Mouse (Mus musculus) intestine, embryonic 16.5 days (tissue): ENCODE data around the gene Ubqln4. TPM values are rescaled to one million over a fixed set of nuclear protein-coding genes. Genes with fewer than 3 reads are reported as not detected.

Experiments
- ATAC-seq: fragments of 200-750 bp; cut with Nextera tagmentation; 2 replicates; pipeline ENCODE4 v1.8.0; 2017; ENCODE audit warnings: moderate TSS enrichment, moderate library complexity
- H3K27ac ChIP-seq: fragments of 300-500 bp; sonication (generic); 2 replicates; pipeline ENCODE4 v1.5.1; 2014; ENCODE audit warnings: mild to moderate bottlenecking, low read length
- H3K27me3 ChIP-seq: fragments of 300-500 bp; sonication (generic); replicated peaks from 2 replicates; pipeline ENCODE4 v1.6.1; 2014; ENCODE audit warnings: low read length, control low read depth, mixed read lengths; ENCODE audit not compliant: control insufficient read depth, insufficient read depth
- H3K36me3 ChIP-seq: fragments of 300-500 bp; sonication (generic); 2 replicates; pipeline ENCODE4 v1.6.1; 2014; ENCODE audit warnings: low read length, control low read depth; ENCODE audit not compliant: control insufficient read depth, insufficient read depth
- H3K4me1 ChIP-seq: fragments of 300-500 bp; sonication (generic); 2 replicates; pipeline ENCODE4 v1.6.1; 2014; ENCODE audit warnings: low read length, control low read depth, mixed read lengths; ENCODE audit not compliant: control insufficient read depth, insufficient read depth
- H3K4me2 ChIP-seq: fragments of 300-500 bp; sonication (generic); 2 replicates; pipeline ENCODE4 v1.6.1; 2014; ENCODE audit warnings: low read depth, low read length, control low read depth
- H3K4me3 ChIP-seq: fragments of 300-500 bp; sonication (generic); 2 replicates; pipeline ENCODE4 v1.5.1; 2014; ENCODE audit warnings: mild to moderate bottlenecking, low read length
- H3K9ac ChIP-seq: fragments of 300-500 bp; sonication (generic); 2 replicates; pipeline ENCODE4 v1.6.1; 2014; ENCODE audit warnings: low read depth, low read length
- H3K9me3 ChIP-seq: fragments of 300-500 bp; sonication (generic); 2 replicates; pipeline ENCODE4 v1.6.1; 2016; ENCODE audit warnings: low read length, control low read depth; ENCODE audit not compliant: control insufficient read depth
- WGBS: fragments of 180-500 bp; shearing (Covaris S2); extraction: QIAGEN DNeasy Blood & Tissue Kit; methylation state at CpG from one replicate; pipeline ENCODE4 v1.1.7; 2014; 5-methylcytosine and 5-hydroxymethylcytosine counted together
- polyA plus RNA-seq: library from polyadenylated mRNA; unstranded; fragments of >200 nt; fragmentation: Nextera tagmentation; extraction: Ambion mirVana; gene quantifications from 2 replicates; pipeline ENCODE4 v1.2.1, GENCODE M21; 2015

Gene Ubqln4
- polyA plus RNA-seq, 1 experiment from 2014 or later: 37.2 TPM

DNA sequence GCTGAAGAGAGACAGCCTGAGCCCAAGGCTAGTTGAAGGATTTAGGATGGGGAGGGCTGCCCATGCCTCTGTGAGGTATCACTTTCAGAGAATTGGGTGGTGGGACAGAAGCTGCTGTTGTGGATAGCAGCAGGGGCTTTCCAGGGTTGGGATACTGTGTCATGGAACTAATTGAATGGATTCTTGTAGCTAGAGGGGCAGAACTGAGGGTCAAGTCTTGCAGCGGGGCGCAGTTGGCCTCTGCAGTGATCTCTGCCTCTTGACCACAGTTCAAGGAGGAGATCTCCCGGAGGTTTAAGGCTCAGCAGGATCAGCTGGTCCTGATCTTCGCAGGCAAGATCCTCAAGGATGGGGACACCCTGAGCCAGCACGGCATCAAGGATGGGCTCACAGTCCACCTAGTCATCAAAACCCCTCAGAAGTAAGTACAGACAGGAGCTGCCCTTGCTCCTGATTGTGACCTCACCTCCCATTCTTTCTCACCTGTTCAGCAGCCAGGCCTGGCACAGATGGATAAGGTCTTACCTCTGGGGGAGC, 1.6 kb downstream of the Ubqln4 start:
- Histone ChIP-seq H3K4me3 (no peak overlapping the region), H3K4me1 (peaks cover 25% of the 10 kb centered on the region), H3K27me3 (no peaks in the 10 kb centered on the region), H3K9ac (peak overlapping the region; percentile 34; the same call in 1 of the 2 replicates), H3K4me2 (peak overlapping the region; percentile 86; the same call in 1 of the 2 replicates), H3K9me3 (no peaks in the 10 kb centered on the region), H3K36me3 (peaks cover 5% of the 10 kb centered on the region; the same call in 1 of the 2 replicates), H3K27ac (no peak overlapping the region)
- 89% methylated on average over 5 of the region's 5 CpGs for WGBS
- ATAC-seq: no peak

DNA sequence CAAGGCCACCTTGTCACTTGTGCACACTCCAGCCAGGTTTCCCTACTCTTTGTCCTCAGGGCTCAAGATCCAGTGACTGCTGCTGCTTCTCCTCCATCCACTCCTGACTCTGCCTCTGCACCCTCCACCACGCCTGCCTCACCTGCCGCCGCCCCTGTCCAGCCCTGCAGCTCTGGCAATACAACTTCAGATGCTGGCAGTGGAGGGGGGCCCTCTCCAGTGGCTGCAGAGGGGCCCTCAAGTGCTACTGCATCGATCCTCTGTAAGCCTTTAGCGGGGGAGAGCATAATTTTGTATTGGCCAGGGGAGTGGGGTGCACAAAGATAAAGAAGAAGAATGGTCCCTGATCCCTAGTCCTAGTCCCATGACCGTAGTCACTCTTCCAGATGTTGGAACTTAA, 2.2 kb downstream of the Ubqln4 start:
- WGBS: 92% methylated on average over 6 of the region's 6 CpGs

DNA sequence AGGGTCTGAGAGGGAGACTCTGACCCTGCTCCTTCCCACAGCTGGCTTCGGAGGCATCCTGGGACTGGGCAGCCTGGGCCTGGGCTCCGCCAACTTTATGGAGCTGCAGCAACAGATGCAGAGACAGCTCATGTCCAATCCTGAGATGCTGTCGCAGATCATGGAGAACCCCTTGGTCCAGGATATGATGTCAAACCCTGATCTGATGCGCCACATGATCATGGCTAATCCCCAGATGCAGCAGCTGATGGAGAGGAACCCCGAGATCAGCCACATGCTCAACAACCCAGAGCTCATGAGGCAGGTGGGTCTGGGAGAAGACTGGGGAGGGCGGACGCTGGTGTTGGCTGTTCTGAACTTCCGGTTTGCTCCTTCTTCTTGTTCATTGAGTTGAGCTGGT, 3.1 kb downstream of the Ubqln4 start:
- Histone ChIP-seq H3K9ac (no peak overlapping the region), H3K27me3 (no peaks in the 10 kb centered on the region), H3K27ac (no peak overlapping the region), H3K9me3 (no peaks in the 10 kb centered on the region), H3K36me3 (peaks cover 14% of the 10 kb centered on the region; the same call in 1 of the 2 replicates), H3K4me3 (no peak overlapping the region), H3K4me1 (peaks cover 21% of the 10 kb centered on the region), H3K4me2 (no peak overlapping the region)
- 96% methylated on average over 8 of the region's 8 CpGs for WGBS
- ATAC-seq: no peak

More for the DNA sequence above, 2.2 kb downstream of the Ubqln4 start:
- Histone ChIP-seq H3K36me3 (peaks cover 8% of the 10 kb centered on the region; the same call in 1 of the 2 replicates), H3K4me2 (no peak overlapping the region), H3K4me1 (peaks cover 25% of the 10 kb centered on the region), H3K9ac (no peak overlapping the region), H3K9me3 (no peaks in the 10 kb centered on the region), H3K27ac (no peak overlapping the region), H3K27me3 (no peaks in the 10 kb centered on the region), H3K4me3 (no peak overlapping the region)
- no peak for ATAC-seq

DNA sequence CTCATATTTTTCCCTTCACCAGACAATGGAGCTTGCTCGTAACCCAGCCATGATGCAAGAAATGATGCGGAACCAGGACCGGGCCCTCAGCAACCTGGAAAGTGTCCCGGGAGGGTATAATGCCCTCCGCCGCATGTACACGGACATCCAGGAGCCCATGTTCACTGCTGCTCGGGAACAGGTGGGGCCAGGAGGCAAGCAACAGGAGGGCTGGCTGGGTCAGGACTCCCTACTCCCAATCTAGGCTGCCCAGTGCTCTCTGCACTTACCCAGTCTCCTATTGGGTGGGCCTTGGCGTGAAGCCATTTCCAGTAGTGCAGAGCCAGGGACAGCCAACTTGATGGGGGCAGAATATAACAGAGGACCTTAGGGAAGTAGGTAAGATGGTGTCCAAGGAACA, 6.0 kb downstream of the Ubqln4 start:
- Histone ChIP-seq H3K4me2 (no peak overlapping the region), H3K4me1 (peaks cover 12% of the 10 kb centered on the region), H3K27ac (no peak overlapping the region), H3K27me3 (no peaks in the 10 kb centered on the region), H3K4me3 (no peak overlapping the region), H3K9me3 (no peaks in the 10 kb centered on the region), H3K9ac (no peak overlapping the region), H3K36me3 (peaks cover 34% of the 10 kb centered on the region)
- WGBS: 93% methylated on average over 9 of the region's 9 CpGs
- ATAC-seq: no peak

DNA sequence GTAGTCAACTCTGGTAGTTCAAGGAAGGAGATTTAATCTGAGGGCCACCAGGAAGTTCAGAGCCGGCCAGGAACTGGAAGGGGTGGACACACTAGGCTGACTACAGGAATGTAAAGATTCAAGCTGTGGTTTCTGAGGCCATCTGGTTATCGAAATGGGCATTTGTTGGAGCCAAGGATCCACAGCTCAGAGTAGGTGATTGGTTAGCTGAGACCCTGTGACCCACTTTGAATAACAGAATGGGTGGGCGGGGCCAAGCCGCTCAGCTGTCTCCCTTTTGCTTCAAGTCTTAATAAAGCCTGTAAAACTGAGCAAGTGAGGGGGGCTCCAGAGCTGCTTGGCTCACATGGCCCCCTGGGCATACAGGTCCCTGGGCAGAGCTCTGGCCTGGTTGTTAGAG, 8.4 kb downstream of the Ubqln4 start:
- H3K4me1 ChIP-seq: peaks cover 8% of the 10 kb centered on the region; the same call in 1 of the 2 replicates
- H3K27ac ChIP-seq: no peak overlapping the region
- no peak overlapping the region for H3K9ac ChIP-seq
- H3K4me3 ChIP-seq: no peak overlapping the region
- no peaks in the 10 kb centered on the region for H3K27me3 ChIP-seq
- no peak overlapping the region for H3K4me2 ChIP-seq
- ATAC-seq: no peak
- no peaks in the 10 kb centered on the region for H3K9me3 ChIP-seq
- WGBS: 71% methylated on average over 4 of the region's 4 CpGs
- peaks cover 35% of the 10 kb centered on the region for H3K36me3 ChIP-seq

DNA sequence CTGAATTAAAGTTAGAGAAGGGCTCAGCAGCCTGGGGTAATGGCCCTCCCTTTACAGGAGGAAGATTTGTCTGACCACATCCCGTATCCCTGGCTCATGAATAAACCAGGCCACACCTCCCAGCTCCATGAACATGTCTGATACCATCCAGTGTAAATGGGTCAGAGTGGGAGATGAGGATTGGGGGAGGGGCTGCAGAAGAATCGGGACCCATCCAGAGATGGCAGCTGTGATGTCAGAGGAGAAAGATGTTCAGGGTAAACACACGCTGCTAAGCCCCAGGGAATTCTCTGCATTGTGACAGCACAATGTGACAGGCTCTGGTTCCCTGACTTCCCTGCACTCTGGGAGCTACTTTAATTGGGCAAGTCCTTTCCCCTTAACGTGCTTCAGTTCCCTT, 9.9 kb downstream of the Ubqln4 start:
- 63% methylated on average over 4 of the region's 4 CpGs for WGBS
- no peak overlapping the region for H3K4me2 ChIP-seq
- peaks cover 44% of the 10 kb centered on the region for H3K36me3 ChIP-seq
- no peak overlapping the region for H3K9ac ChIP-seq
- H3K4me1 ChIP-seq: peaks cover 8% of the 10 kb centered on the region; the same call in 1 of the 2 replicates
- no peak overlapping the region for H3K4me3 ChIP-seq
- ATAC-seq: no peak
- no peak overlapping the region for H3K27ac ChIP-seq
- no peaks in the 10 kb centered on the region for H3K27me3 ChIP-seq
- no peaks in the 10 kb centered on the region for H3K9me3 ChIP-seq

DNA sequence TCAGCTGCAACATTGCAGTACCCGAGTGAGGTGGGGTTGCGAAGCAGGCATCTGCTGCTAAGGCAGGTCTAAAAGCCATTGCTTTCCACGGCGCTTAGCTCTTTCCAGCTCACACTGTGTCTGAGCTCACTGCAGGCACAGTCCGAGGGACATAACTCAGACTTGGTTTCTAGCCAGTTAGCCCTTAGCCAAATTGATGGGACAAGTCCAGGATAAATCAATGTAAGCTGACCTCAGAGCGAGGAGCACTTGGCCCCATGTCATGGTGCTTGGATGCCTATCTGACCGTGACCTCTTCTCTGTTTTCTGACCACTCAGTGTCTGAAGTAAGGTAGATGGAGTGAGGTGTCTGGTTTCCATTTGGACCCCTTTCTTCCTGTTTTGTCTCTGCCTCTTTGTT, 10.4 kb downstream of the Ubqln4 start:
- Histone ChIP-seq H3K4me1 (peaks cover 8% of the 10 kb centered on the region; the same call in 1 of the 2 replicates), H3K27me3 (no peaks in the 10 kb centered on the region), H3K9ac (no peak overlapping the region), H3K4me3 (no peak overlapping the region), H3K27ac (no peak overlapping the region), H3K36me3 (peaks cover 46% of the 10 kb centered on the region), H3K9me3 (no peaks in the 10 kb centered on the region), H3K4me2 (no peak overlapping the region)
- ATAC-seq: no peak
- 81% methylated on average over 7 of the region's 7 CpGs for WGBS

DNA sequence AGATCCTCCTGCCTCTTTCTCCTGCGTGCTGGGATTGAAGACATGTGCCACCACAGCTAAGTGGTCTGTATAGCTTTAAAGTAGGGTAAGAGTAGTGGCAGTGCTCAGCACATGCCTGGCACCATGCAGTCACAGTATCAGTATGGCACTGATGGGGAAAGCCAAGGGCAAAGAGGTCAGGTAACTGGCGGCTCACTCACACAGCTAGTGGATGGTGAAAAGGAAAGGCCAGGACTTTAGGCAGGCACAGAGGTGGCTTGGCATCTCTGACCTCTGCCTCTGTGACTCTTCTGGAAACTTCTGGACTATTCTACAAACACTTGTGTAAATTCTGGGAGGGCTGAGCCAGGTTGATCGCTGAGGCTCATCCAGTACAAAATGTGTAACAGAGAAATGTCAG, 12.6 kb downstream of the Ubqln4 start:
- ATAC-seq: 0 out of 2 replicates have a peak, but pooled peaks have one; percentile 4
- H3K27me3 ChIP-seq: no peaks in the 10 kb centered on the region
- no peaks in the 10 kb centered on the region for H3K9me3 ChIP-seq
- H3K4me3 ChIP-seq: no peak overlapping the region
- H3K9ac ChIP-seq: no peak overlapping the region
- peaks cover 8% of the 10 kb centered on the region; the same call in 1 of the 2 replicates for H3K4me1 ChIP-seq
- WGBS: 91% methylated on average over 3 of the region's 3 CpGs
- peak overlapping the region; percentile 71 for H3K27ac ChIP-seq
- H3K36me3 ChIP-seq: peaks cover 42% of the 10 kb centered on the region
- H3K4me2 ChIP-seq: no peak overlapping the region

DNA sequence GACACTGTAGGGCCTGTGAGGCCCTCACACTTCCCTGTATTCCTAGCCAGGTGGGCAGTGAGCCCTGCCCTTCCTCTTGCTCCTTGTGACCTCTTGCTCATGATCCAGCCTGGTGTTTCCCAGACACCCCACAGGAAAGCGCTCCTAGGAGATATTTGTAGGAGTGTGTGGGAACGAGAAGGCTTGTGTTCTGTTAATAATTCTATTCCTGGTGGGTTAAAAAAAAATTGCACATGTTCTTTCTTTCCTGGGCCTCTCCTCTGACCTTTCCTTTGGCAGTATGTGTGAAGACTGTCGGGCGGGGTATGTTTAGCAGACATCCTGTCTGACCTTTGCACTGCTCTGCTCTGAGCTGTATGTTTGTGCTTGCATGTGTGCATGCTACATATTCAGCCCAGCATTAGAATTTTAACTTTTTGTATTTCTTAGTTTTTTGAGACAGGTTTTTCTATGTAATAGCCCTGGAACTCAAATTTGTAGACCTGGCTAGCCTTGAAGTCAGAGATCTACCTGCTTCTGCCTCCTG, 13.0 kb downstream of the Ubqln4 start:
- H3K4me1 ChIP-seq: peaks cover 8% of the 10 kb centered on the region; the same call in 1 of the 2 replicates
- H3K9ac ChIP-seq: no peak overlapping the region
- H3K4me3 ChIP-seq: no peak overlapping the region
- peak; percentile 73 for ATAC-seq
- peaks cover 38% of the 10 kb centered on the region for H3K36me3 ChIP-seq
- no peak overlapping the region for H3K4me2 ChIP-seq
- 59% methylated on average over 4 of the region's 4 CpGs for WGBS
- no peaks in the 10 kb centered on the region for H3K27me3 ChIP-seq
- peak overlapping the region; percentile 71 for H3K27ac ChIP-seq
- no peaks in the 10 kb centered on the region for H3K9me3 ChIP-seq
